Mouse (Mus musculus) layer of hippocampus, adult 11-12 months (tissue): ENCODE measurements at regions not wholly inside any gene's neighbourhood (a gene's known extent, or its start where the extent isn't known, plus 50 kb on each side); places are given as distances from the start of the nearest gene placed in this dataset.

Experiments
- DNase-seq: peaks from one replicate; pipeline ENCODE4 v3.0.0; 2022; ENCODE audit warnings: low spot score

GRCm38 (mm10) chr1:111699030-111699732 is 165.5 kb downstream of the Dsel start:
- DNase-seq: no peak

GRCm38 (mm10) chr1:111660950-111661349 is 203.8 kb downstream of the Dsel start:
- no peak for DNase-seq

GRCm38 (mm10) chr1:111660099-111660670 is 204.5 kb downstream of the Dsel start:
- peak; percentile 53 for DNase-seq

GRCm38 (mm10) chr1:111633860-111634460 is 230.8 kb downstream of the Dsel start:
- DNase-seq: peak; percentile 4
